Comparison of ENCODE assay signal across 10 mouse cellular contexts in genomic region chr2:45197342-45197741, GRCm38 (mm10).
DNase-seq lines count a peak whose midpoint lies in the region; ATAC-seq and TF ChIP-seq lines count a peak whose summit lies in the region.
"Had no signal": no experiment of that assay in that cellular context is flagged by ENCODE, and none has a peak within 500 bp of the region (broad histone marks: within the 10 kb centered on the region; RNA-seq: fewer than 3 reads in every experiment).

No protein-coding gene starts in this region.

- TF ChIP-seq EP300 in heart, adult 2 months (IDR thresholded peaks at IDR 0.05; ENCODE audit: insufficient read depth, low read depth, low read length), result no peak
- TF ChIP-seq EP300 in liver, postnatal 0 days (IDR thresholded peaks at IDR 0.05; ENCODE audit: low read depth), result no peak

- TF ChIP-seq POLR2A in heart, adult 2 months (IDR thresholded peaks at IDR 0.05; ENCODE audit: insufficient read depth, low read depth, low read length), result no peak
- TF ChIP-seq POLR2A in cortical plate, adult 2 months (IDR thresholded peaks at IDR 0.05; ENCODE audit: extremely low read depth, insufficient read depth, low read length), result no peak

- H3K4me3 ChIP-seq in heart, adult 2 months, result no peak overlapping the region
- H3K4me3 ChIP-seq in liver, postnatal 0 days (ENCODE audit: low read depth, low read length), result no peak overlapping the region
- H3K4me3 ChIP-seq in liver, embryonic 12.5 days, result no peak overlapping the region
- no peak overlapping the region for H3K4me3 ChIP-seq in cortical plate, adult 2 months (ENCODE audit: insufficient read depth, low read length)
- H3K4me3 ChIP-seq: liver, embryonic 15.5 days had no signal

- WGBS in heart, adult 2 months, result 69% methylated on average over 10 of the region's 10 CpGs
- WGBS in liver, postnatal 0 days (ENCODE audit: insufficient replicate concordance), result 49% methylated on average over 10 of the region's 10 CpGs
- WGBS in liver, embryonic 12.5 days (ENCODE audit: insufficient replicate concordance), result 50% methylated on average over 10 of the region's 10 CpGs

- no peaks in the 10 kb centered on the region for H3K27me3 ChIP-seq in heart, adult 2 months (ENCODE audit: control insufficient read depth, insufficient read depth, low read length)
- no peaks in the 10 kb centered on the region for H3K27me3 ChIP-seq in liver, postnatal 0 days (ENCODE audit: insufficient read depth, low read length)
- no peaks in the 10 kb centered on the region for H3K27me3 ChIP-seq in liver, embryonic 12.5 days (replicated peaks)
- H3K27me3 ChIP-seq: liver, embryonic 15.5 days had no signal

- H3K27ac ChIP-seq in heart, adult 2 months, result peak overlapping the region; percentile 29; the same call in 1 of the 2 replicates
- H3K27ac ChIP-seq in liver, postnatal 0 days (ENCODE audit: low read depth), result peak overlapping the region; percentile 60
- H3K27ac ChIP-seq in liver, embryonic 12.5 days, result no peak overlapping the region
- H3K27ac ChIP-seq in cortical plate, adult 2 months (ENCODE audit: insufficient read depth, low read length), result peak overlapping the region; percentile 88; the same call in 1 of the 2 replicates
- H3K27ac ChIP-seq: liver, embryonic 15.5 days had no signal

- no peak for TF ChIP-seq CTCF in heart, adult 2 months (IDR thresholded peaks at IDR 0.05)
- TF ChIP-seq CTCF in liver, postnatal 0 days (IDR thresholded peaks at IDR 0.05; ENCODE audit: low read depth), result no peak
- no peak for TF ChIP-seq CTCF in cortical plate, adult 2 months (IDR thresholded peaks at IDR 0.05; ENCODE audit: extremely low read depth, insufficient read depth, low read length)

- H3K9me3 ChIP-seq in liver, postnatal 0 days (ENCODE audit: low read length), result no peaks in the 10 kb centered on the region
- H3K9me3 ChIP-seq in liver, embryonic 12.5 days (replicated peaks), result no peaks in the 10 kb centered on the region
- H3K9me3 ChIP-seq: liver, embryonic 15.5 days had no signal

- ATAC-seq in liver, postnatal 0 days, result no peak
- no peak for ATAC-seq in liver, embryonic 12.5 days
- peak; percentile 60 for ATAC-seq in neutrophil, adult 5-6 weeks (ENCODE audit: extremely low read depth, insufficient number of reproducible peaks, low FRiP score, poor library complexity, severe bottlenecking)
- ATAC-seq in erythroblast, adult 5-6 weeks (replicated peaks; ENCODE audit: low FRiP score, poor library complexity, severe bottlenecking), result no peak

- peaks cover 1% of the 10 kb centered on the region; the same call in 1 of the 2 replicates for H3K4me1 ChIP-seq in heart, adult 2 months (ENCODE audit: control insufficient read depth, insufficient read depth, low read length)
- H3K4me1 ChIP-seq in liver, postnatal 0 days (ENCODE audit: insufficient read depth), result no peaks in the 10 kb centered on the region
- H3K4me1 ChIP-seq in liver, embryonic 12.5 days, result no peaks in the 10 kb centered on the region
- no peaks in the 10 kb centered on the region; the same call in 1 of the 2 replicates for H3K4me1 ChIP-seq in cortical plate, adult 2 months (ENCODE audit: control insufficient read depth, insufficient read depth, low read length)
- H3K4me1 ChIP-seq: liver, embryonic 15.5 days had no signal

- DNase-seq in heart, adult 2 months, result peak in 1 of 2 experiments; percentile 43
- no peak for DNase-seq in heart, postnatal 10 days
- DNase-seq in liver, postnatal 0 days, result no peak
- DNase-seq in adrenal gland, adult 8-10 months, result no peak
- DNase-seq: embryo, embryonic 11 days had no signal

- intact Hi-C loops in heart, adult 2 months (cut with DNase I), result no loop called here
- intact Hi-C loops in heart, postnatal 10 days (cut with DNase I), result no loop called here

- H3K36me3 ChIP-seq in heart, adult 2 months (ENCODE audit: control insufficient read depth, insufficient read depth, low read length), result no peaks in the 10 kb centered on the region
- no peaks in the 10 kb centered on the region for H3K36me3 ChIP-seq in liver, postnatal 0 days (replicated peaks; ENCODE audit: insufficient read depth, low read length)
- H3K36me3 ChIP-seq in liver, embryonic 12.5 days, result no peaks in the 10 kb centered on the region
- H3K36me3 ChIP-seq: liver, embryonic 15.5 days had no signal

- H3K79me2 ChIP-seq in heart, adult 2 months (replicated peaks; ENCODE audit: control insufficient read depth, insufficient read depth, low read length), result no peaks in the 10 kb centered on the region

- no peak overlapping the region for H3K4me2 ChIP-seq in liver, postnatal 0 days (ENCODE audit: low read depth, low read length)
- H3K4me2 ChIP-seq in liver, embryonic 12.5 days, result no peak overlapping the region
- H3K4me2 ChIP-seq: liver, embryonic 15.5 days had no signal

- no peak overlapping the region for H3K9ac ChIP-seq in heart, adult 2 months (ENCODE audit: low read depth, low read length)
- H3K9ac ChIP-seq in liver, postnatal 0 days (replicated peaks), result no peak overlapping the region
- H3K9ac ChIP-seq in liver, embryonic 12.5 days, result no peak overlapping the region
- H3K9ac ChIP-seq: liver, embryonic 15.5 days had no signal
